Mouse (Mus musculus) CH12.LX (cell line): ENCODE measurements around the gene Tgfb1. TPM values are rescaled to one million over a fixed set of nuclear protein-coding genes. Genes with fewer than 3 reads are reported as not detected.

Source experiments
- DNase-seq: peaks from one replicate; pipeline ENCODE4 v3.0.0-alpha.2; 2013; ENCODE audit errors: extremely low read depth
- H3K27ac ChIP-seq: 2 replicates; pipeline ENCODE4 v1.5.1; 2012; ENCODE audit warnings: low read depth, mild to moderate bottlenecking, control low read depth, moderate library complexity; ENCODE audit not compliant: insufficient read depth
- H3K27me3 ChIP-seq: replicated peaks from 2 replicates; pipeline ENCODE3; 2012; ENCODE audit warnings: inconsistent platforms
- H3K36me3 ChIP-seq, 2 experiments: replicated peaks in 1 of 2; 2 replicates each; pipeline versions ENCODE3 to v1.6.1; 2012; ENCODE audit warnings: inconsistent platforms in 1 of 2, low read length in 1 of 2, mild to moderate bottlenecking in 1 of 2, mixed read lengths in 1 of 2, moderate library complexity in 1 of 2; ENCODE audit not compliant: control insufficient read depth in 1 of 2, insufficient read depth in 1 of 2
- H3K4me1 ChIP-seq, 2 experiments: 2 replicates each; pipeline ENCODE4 v1.6.1; 2012; ENCODE audit warnings: inconsistent platforms in 1 of 2, moderate library complexity in 1 of 2; ENCODE audit not compliant: insufficient read depth in 2 of 2, control insufficient read depth in 1 of 2
- H3K4me2 ChIP-seq: 2 replicates; pipeline ENCODE4 v1.6.1; 2012; ENCODE audit warnings: low read depth, mild to moderate bottlenecking, control low read depth; ENCODE audit not compliant: poor library complexity, insufficient read depth, severe bottlenecking
- H3K4me3 ChIP-seq, 3 experiments: fragments of 150-350 bp in 1 of 3; sonication (generic) in 1 of 3; replicated peaks in 1 of 3; 2 replicates each; pipeline versions ENCODE3 to v1.5.1; 2011 to 2012; ENCODE audit warnings: low read depth in 2 of 3, low read length in 2 of 3, mild to moderate bottlenecking in 2 of 3, moderate library complexity in 2 of 3, control low read depth in 1 of 3, improper control_type of control experiment in 1 of 3, inconsistent platforms in 1 of 3, mixed read lengths in 1 of 3; ENCODE audit not compliant: poor library complexity in 1 of 3
- H3K79me2 ChIP-seq: replicated peaks from 2 replicates; pipeline ENCODE4 v1.6.1; 2012; ENCODE audit warnings: mild to moderate bottlenecking, moderate library complexity; ENCODE audit not compliant: control insufficient read depth, poor library complexity, insufficient read depth, severe bottlenecking; ENCODE audit errors: extremely low read depth
- H3K9ac ChIP-seq: 2 replicates; pipeline ENCODE4 v1.6.1; 2012; ENCODE audit warnings: low read depth, mild to moderate bottlenecking, control low read depth, moderate library complexity; ENCODE audit not compliant: insufficient read depth
- H3K9me3 ChIP-seq: replicated peaks from 2 replicates; pipeline ENCODE3; 2012; ENCODE audit warnings: low read length, inconsistent platforms, mixed read lengths
- BHLHE40 ChIP-seq: IDR thresholded peaks from 2 replicates; pipeline ENCODE4 v1.6.1; 2011; ENCODE audit warnings: mild to moderate bottlenecking, low read depth, low read length, improper control_type of control experiment
- CHD1 ChIP-seq: IDR thresholded peaks from 2 replicates; pipeline ENCODE4 v1.6.1; 2012; ENCODE audit warnings: low read depth, low read length, improper control_type of control experiment, inconsistent platforms
- CHD2 ChIP-seq: IDR thresholded peaks from 2 replicates; pipeline ENCODE4 v1.6.1; 2011; ENCODE audit warnings: low read length, improper control_type of control experiment
- ELF1 ChIP-seq: IDR thresholded peaks from 2 replicates; pipeline ENCODE4 v1.6.1; 2014; ENCODE audit warnings: low read depth, mild to moderate bottlenecking, inconsistent platforms, low read length, improper control_type of control experiment
- HCFC1 ChIP-seq: IDR thresholded peaks from 2 replicates; pipeline ENCODE4 v1.6.1; 2012; ENCODE audit warnings: low read depth, mild to moderate bottlenecking, inconsistent platforms, low read length, improper control_type of control experiment
- IRF4 ChIP-seq: IDR thresholded peaks from 2 replicates; pipeline ENCODE4 v1.6.1; 2014; ENCODE audit warnings: low read depth, mild to moderate bottlenecking, inconsistent platforms, low read length, improper control_type of control experiment
- JUN ChIP-seq: IDR thresholded peaks from 2 replicates; pipeline ENCODE4 v1.6.1; 2011; ENCODE audit warnings: low read depth, mild to moderate bottlenecking, low read length, improper control_type of control experiment, moderate library complexity; ENCODE audit not compliant: insufficient read depth
- JUND ChIP-seq: conservative IDR thresholded peaks from 2 replicates; pipeline ENCODE4 v1.6.1; 2011; ENCODE audit warnings: low read depth, low read length, improper control_type of control experiment
- MAFK ChIP-seq: IDR thresholded peaks from 2 replicates; pipeline ENCODE4 v1.6.1; 2011; ENCODE audit warnings: low read length, improper control_type of control experiment; ENCODE audit not compliant: insufficient replicate concordance
- MAZ ChIP-seq: IDR thresholded peaks from 2 replicates; pipeline ENCODE4 v1.6.1; 2012; ENCODE audit warnings: low read depth, mild to moderate bottlenecking, inconsistent platforms, low read length, improper control_type of control experiment, moderate library complexity
- MEF2A ChIP-seq: IDR thresholded peaks from 2 replicates; pipeline ENCODE4 v1.6.1; 2014; ENCODE audit warnings: low read depth, mild to moderate bottlenecking, inconsistent platforms, low read length, improper control_type of control experiment, borderline replicate concordance
- MXI1 ChIP-seq: IDR thresholded peaks from 2 replicates; pipeline ENCODE4 v1.6.1; 2011; ENCODE audit warnings: mild to moderate bottlenecking, low read depth, low read length, improper control_type of control experiment
- MYC ChIP-seq: IDR thresholded peaks from 2 replicates; pipeline ENCODE4 v1.6.1; 2011; ENCODE audit warnings: low read depth, mild to moderate bottlenecking, improper control_type of control experiment, low read length
- NELFE ChIP-seq: IDR thresholded peaks from 2 replicates; pipeline ENCODE4 v1.6.1; 2011; ENCODE audit warnings: low read depth, low read length, improper control_type of control experiment
- NRF1 ChIP-seq: IDR thresholded peaks from 2 replicates; pipeline ENCODE4 v1.6.1; 2014; ENCODE audit warnings: low read depth, mild to moderate bottlenecking, inconsistent platforms, low read length, improper control_type of control experiment, moderate library complexity
- PAX5 ChIP-seq: IDR thresholded peaks from 2 replicates; pipeline ENCODE4 v1.6.1; 2012; ENCODE audit warnings: low read length, inconsistent platforms, mixed read lengths
- POLR2A ChIP-seq: IDR thresholded peaks from 2 replicates; pipeline ENCODE4 v1.6.1; 2011; ENCODE audit warnings: low read depth, mild to moderate bottlenecking, improper control_type of control experiment, low read length
- POLR2AphosphoS2 ChIP-seq: IDR thresholded peaks from 2 replicates; pipeline ENCODE4 v1.6.1; 2011; ENCODE audit warnings: low read depth, low read length, improper control_type of control experiment
- RAD21 ChIP-seq: IDR thresholded peaks from 2 replicates; pipeline ENCODE4 v1.6.1; 2011; ENCODE audit warnings: low read depth, mild to moderate bottlenecking, low read length, improper control_type of control experiment, moderate library complexity
- SMC3 ChIP-seq: IDR thresholded peaks from 2 replicates; pipeline ENCODE4 v1.6.1; 2011; ENCODE audit warnings: low read depth, low read length, improper control_type of control experiment
- TBP ChIP-seq: conservative IDR thresholded peaks from 2 replicates; pipeline ENCODE4 v1.6.1; 2011; ENCODE audit warnings: low read depth, low read length, improper control_type of control experiment
- USF1 ChIP-seq: IDR thresholded peaks from 2 replicates; pipeline ENCODE4 v1.6.1; 2014; ENCODE audit warnings: low read depth, mild to moderate bottlenecking, inconsistent platforms, low read length, improper control_type of control experiment
- ZC3H11A ChIP-seq: IDR thresholded peaks from 2 replicates; pipeline ENCODE4 v1.6.1; 2012; ENCODE audit warnings: low read depth, mild to moderate bottlenecking, inconsistent platforms, low read length, improper control_type of control experiment
- ZNF384 ChIP-seq: IDR thresholded peaks from 2 replicates; pipeline ENCODE4 v1.6.1; 2012; ENCODE audit warnings: low read depth, low read length, improper control_type of control experiment, inconsistent platforms
- dilution Hi-C: fragments of 300-500 bp; cut with MboI; formaldehyde crosslinking; loops from 2 replicates; pipeline ENCODE4 v1.14.3; 2020; ENCODE audit warnings: low sequenced_read_pairs; ENCODE audit not compliant: extremely low pct_unique_long_range_greater_than_20kb, extremely low pct_ligation_motif_present
- in situ Hi-C: fragments of 300-500 bp; cut with MboI; formaldehyde crosslinking; loops from 3 replicates; pipeline ENCODE4 v1.14.3; 2019; ENCODE audit warnings: low sequenced_read_pairs, low pct_ligation_motif_present, low pct_unique_long_range_greater_than_20kb, mixed read lengths
- polyA plus RNA-seq: library from polyadenylated mRNA; unstranded; fragments of >175 nt; gene quantifications from 2 replicates; pipeline ENCODE4 v1.2.1, GENCODE M21; 2012; ENCODE audit warnings: low read depth; ENCODE audit not compliant: insufficient read length
- total RNA-seq, 2 experiments: library from RNA; depleted of rRNA; stranded (reverse); fragments of 300-350 nt in 1 of 2; fragments of >200 nt in 1 of 2; gene quantifications; 2 replicates each; pipeline ENCODE4 v1.2.3; 2012 to 2014

Gene Tgfb1
- total and polyA plus RNA-seq, 3 experiments: 9.2 to 109 (median 25.9) TPM

DNA sequence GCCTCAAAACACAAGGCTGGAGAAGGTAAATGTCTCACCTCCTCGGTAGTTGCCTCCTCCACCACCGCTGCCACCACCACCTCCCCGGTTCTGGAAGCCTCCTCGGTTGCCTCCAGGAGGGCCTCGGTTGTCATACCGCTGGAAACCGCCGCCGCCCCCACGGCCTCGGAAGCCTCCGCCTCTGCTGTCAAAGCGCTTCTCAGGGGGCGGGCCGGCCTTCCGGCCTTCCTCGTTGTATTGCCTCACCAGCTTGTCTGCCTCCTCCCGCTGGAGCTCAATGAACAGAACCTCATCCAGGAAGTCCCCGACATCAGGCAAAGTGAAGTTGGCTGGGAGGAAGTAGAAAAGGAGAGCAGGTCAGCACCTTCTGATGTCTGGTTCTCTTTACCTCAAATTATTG is 39.1 kb downstream of the Tgfb1 start:
- Histone ChIP-seq H3K9me3 (no peaks in the 10 kb centered on the region), H3K27me3 (no peaks in the 10 kb centered on the region), H3K27ac (no peak overlapping the region), H3K4me3 (no peak overlapping the region), H3K36me3 (peaks cover 82 to 90% of the 10 kb centered on the region in 2 experiments), H3K79me2 (no peaks in the 10 kb centered on the region; the same call in 1 of the 2 replicates), H3K4me2 (no peak overlapping the region), H3K4me1 (no peaks in the 10 kb centered on the region), H3K9ac (no peak overlapping the region)
- DNase-seq: no peak
- TF ChIP-seq JUND: no peak
- no peak for TF ChIP-seq ZNF384
- no peak for TF ChIP-seq CHD1
- no peak for TF ChIP-seq MYC
- no peak for TF ChIP-seq JUN
- no peak for TF ChIP-seq POLR2AphosphoS2
- no peak for TF ChIP-seq SMC3
- TF ChIP-seq TBP: no peak
- no peak for TF ChIP-seq MXI1
- no peak for TF ChIP-seq NRF1
- TF ChIP-seq IRF4: no peak
- no peak for TF ChIP-seq HCFC1
- TF ChIP-seq MEF2A: no peak
- no peak for TF ChIP-seq MAZ
- no peak for TF ChIP-seq USF1
- TF ChIP-seq CHD2: no peak
- in situ Hi-C loops: no loop called here
- dilution Hi-C loops: no loop called here

DNA sequence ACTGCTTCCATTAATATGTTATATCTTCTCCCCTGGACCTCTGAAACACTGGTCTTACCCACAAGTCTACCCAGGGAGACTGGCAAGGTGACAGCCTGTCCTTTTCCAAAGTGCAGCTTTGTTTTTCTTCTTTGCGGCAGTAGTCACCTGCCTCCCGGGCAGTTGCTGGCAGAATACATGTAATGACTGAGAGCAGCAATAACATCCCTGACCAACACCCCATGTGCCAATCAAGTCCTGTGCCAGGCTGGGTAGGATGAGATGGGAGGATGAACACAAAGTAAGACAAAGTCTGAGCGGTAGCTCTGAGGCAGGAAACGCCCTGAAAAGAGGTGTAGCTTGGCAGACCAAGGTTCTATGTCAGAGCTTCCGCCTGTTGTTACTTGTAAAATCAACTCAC is 41.0 kb downstream of the Tgfb1 start:
- no peak for DNase-seq
- dilution Hi-C loops (no loop called here), in situ Hi-C loops (no loop called here)
- Histone ChIP-seq H3K4me1 (no peaks in the 10 kb centered on the region), H3K4me3 (no peak overlapping the region), H3K4me2 (no peak overlapping the region), H3K9ac (no peak overlapping the region), H3K27ac (no peak overlapping the region), H3K9me3 (no peaks in the 10 kb centered on the region), H3K79me2 (no peaks in the 10 kb centered on the region; the same call in 1 of the 2 replicates), H3K27me3 (no peaks in the 10 kb centered on the region), H3K36me3 (peaks cover 91 to 96% of the 10 kb centered on the region in 2 experiments)
- TF ChIP-seq PAX5 (no peak), RAD21 (no peak), CHD1 (no peak), ZC3H11A (no peak), BHLHE40 (no peak), NELFE (no peak), POLR2A (no peak), MAZ (no peak), CHD2 (no peak), MAFK (no peak), IRF4 (no peak), MXI1 (no peak), ELF1 (no peak), HCFC1 (no peak)
